In genomic region chr11:61361515-61362190, GRCm38 (mm10) we compare ENCODE assay signal across 37 mouse cellular contexts. TPM values are rescaled to one million over a fixed set of nuclear protein-coding genes. Genes with fewer than 3 reads are reported as not detected.
A peak's percentile ranks its signal among the peaks of the same experiment; 100 is the strongest.
DNase-seq lines count a peak whose midpoint lies in the region; ATAC-seq and TF ChIP-seq lines count a peak whose summit lies in the region.
"Had no signal": no experiment of that assay in that cellular context is flagged by ENCODE, and none has a peak within 500 bp of the region (broad histone marks: within the 10 kb centered on the region; RNA-seq: fewer than 3 reads in every experiment).

No protein-coding gene starts in this region.

- H3K27ac ChIP-seq in heart, embryonic 13.5 days (replicated peaks): peak overlapping the region; percentile 73
- no peak overlapping the region for H3K27ac ChIP-seq in ES-Bruce4 (ENCODE audit: insufficient read depth, low read length)
- peak overlapping the region; percentile 71 for H3K27ac ChIP-seq in ES-E14 (ENCODE audit: insufficient read depth, low read depth, low read length, poor library complexity, severe bottlenecking)
- peak overlapping the region; percentile 83 for H3K27ac ChIP-seq in heart, postnatal 0 days (ENCODE audit: low read depth)
- H3K27ac ChIP-seq: embryonic facial prominence, embryonic 10.5 days; embryonic facial prominence, embryonic 15.5 days; forebrain, embryonic 13.5 days; hindbrain, embryonic 13.5 days; kidney, embryonic 15.5 days; liver, embryonic 12.5 days; neural tube, embryonic 12.5 days; stomach, postnatal 0 days had no signal

- no peak overlapping the region for H3K4me3 ChIP-seq in heart, embryonic 13.5 days
- H3K4me3 ChIP-seq in ES-Bruce4 (ENCODE audit: low read depth, low read length) (0 out of 2 replicates have a peak overlapping the region, but pooled peaks have one; percentile 14), ES-E14 (ENCODE audit: insufficient read depth in 1 of 2, low read depth in 1 of 2, low read length in 2 of 2, poor library complexity in 1 of 2, severe bottlenecking in 1 of 2) (peak overlapping the region; percentile 55 to 65)
- H3K4me3 ChIP-seq in heart, postnatal 0 days (ENCODE audit: low read depth, low read length): no peak overlapping the region
- H3K4me3 ChIP-seq: embryonic facial prominence, embryonic 10.5 days; embryonic facial prominence, embryonic 15.5 days; forebrain, embryonic 13.5 days; hindbrain, embryonic 13.5 days; kidney, embryonic 15.5 days; liver, embryonic 12.5 days; myocyte; neural tube, embryonic 12.5 days had no signal

- DNase-seq in heart, adult 9 months (ENCODE audit: low spot score in 2 of 2): no peak
- DNase-seq in ES-E14 (ENCODE audit: low read depth, low spot score): peak; percentile 73
- DNase-seq in heart, postnatal 0 days (ENCODE audit: low spot score): peak; percentile 40
- DNase-seq in left cerebral cortex, postnatal 36 days (ENCODE audit: low spot score in 2 of 2): no peak
- DNase-seq: adrenal gland, adult 2 months; adrenal gland, postnatal 36 days; B cell, adult 2 months; cerebellum, adult 18-20 months; cerebellum, postnatal 14 days; gastrocnemius, postnatal 10 days; kidney, postnatal 36 days; left cerebral cortex, postnatal 4 days; liver, postnatal 0 days; lung, postnatal 36 days; right cerebral cortex, postnatal 4 days had no signal

- ATAC-seq in heart, embryonic 13.5 days (ENCODE audit: extremely low read depth, insufficient number of reproducible peaks, low FRiP score, low TSS enrichment): no peak
- ATAC-seq in heart, postnatal 0 days (ENCODE audit: insufficient read depth, low read depth): peak; percentile 54
- ATAC-seq in erythroid progenitor cell, adult 5-6 weeks (replicated peaks; ENCODE audit: low FRiP score, poor library complexity, severe bottlenecking): no peak
- ATAC-seq in granulocyte monocyte progenitor cell, adult 5-6 weeks (replicated peaks; ENCODE audit: poor library complexity, severe bottlenecking): no peak
- ATAC-seq: activated CD4-positive, CD25-positive, alpha-beta regulatory T cell, adult 4 months; forebrain, embryonic 13.5 days; intestine, postnatal 0 days; liver, embryonic 12.5 days; liver, postnatal 0 days; midbrain, embryonic 16.5 days had no signal

- H3K36me3 ChIP-seq in heart, embryonic 13.5 days: 0 out of 2 replicates have a peak, but pooled peaks cover 6% of the 10 kb centered on the region
- H3K36me3 ChIP-seq in ES-Bruce4 (ENCODE audit: control insufficient read depth, insufficient read depth, low read length, poor library complexity, severe bottlenecking) (no peaks in the 10 kb centered on the region), ES-E14 (ENCODE audit: control insufficient read depth, insufficient read depth, low read length, poor library complexity, severe bottlenecking) (peaks cover 2% of the 10 kb centered on the region; the same call in 1 of the 2 replicates)
- no peaks in the 10 kb centered on the region for H3K36me3 ChIP-seq in heart, postnatal 0 days (replicated peaks; ENCODE audit: control insufficient read depth, insufficient read depth, low read length)
- H3K36me3 ChIP-seq: embryonic facial prominence, embryonic 10.5 days; embryonic facial prominence, embryonic 15.5 days; hindbrain, embryonic 13.5 days; kidney, embryonic 15.5 days; liver, embryonic 12.5 days; neural tube, embryonic 12.5 days had no signal

- TF ChIP-seq EP300 in ES-Bruce4 (IDR thresholded peaks at IDR 0.05; ENCODE audit: insufficient read depth, low read depth, low read length): no peak
- no peak for TF ChIP-seq EP300 in heart, postnatal 0 days (IDR thresholded peaks at IDR 0.05; ENCODE audit: low read depth)

- no peaks in the 10 kb centered on the region for H3K9me3 ChIP-seq in heart, embryonic 13.5 days
- H3K9me3 ChIP-seq in ES-Bruce4 (replicated peaks; ENCODE audit: control insufficient read depth, insufficient read depth, low read length, poor library complexity, severe bottlenecking) (no peaks in the 10 kb centered on the region), ES-E14 (ENCODE audit: control insufficient read depth, insufficient read depth, low read depth, low read length) (no peaks in the 10 kb centered on the region)
- H3K9me3 ChIP-seq in heart, postnatal 0 days (replicated peaks; ENCODE audit: control insufficient read depth, low read length): no peaks in the 10 kb centered on the region
- H3K9me3 ChIP-seq: embryonic facial prominence, embryonic 10.5 days; embryonic facial prominence, embryonic 15.5 days; forebrain, embryonic 13.5 days; hindbrain, embryonic 13.5 days; kidney, embryonic 15.5 days; liver, embryonic 12.5 days; neural tube, embryonic 12.5 days had no signal

- no peak overlapping the region for H3K4me2 ChIP-seq in heart, embryonic 13.5 days
- H3K4me2 ChIP-seq in heart, postnatal 0 days (ENCODE audit: low read depth, low read length): no peak overlapping the region
- H3K4me2 ChIP-seq: embryonic facial prominence, embryonic 15.5 days; forebrain, embryonic 13.5 days; hindbrain, embryonic 13.5 days; kidney, embryonic 15.5 days; liver, embryonic 12.5 days; midbrain, embryonic 11.5 days; neural tube, embryonic 12.5 days had no signal

- H3K27me3 ChIP-seq in heart, embryonic 13.5 days (replicated peaks): no peaks in the 10 kb centered on the region
- H3K27me3 ChIP-seq in ES-Bruce4 (ENCODE audit: control insufficient read depth, insufficient read depth, low read length, poor library complexity, severe bottlenecking): no peaks in the 10 kb centered on the region; the same call in 1 of the 2 replicates
- no peaks in the 10 kb centered on the region for H3K27me3 ChIP-seq in heart, postnatal 0 days (ENCODE audit: control insufficient read depth, insufficient read depth, low read length)
- H3K27me3 ChIP-seq: embryonic facial prominence, embryonic 15.5 days; forebrain, embryonic 13.5 days; hindbrain, embryonic 13.5 days; kidney, embryonic 15.5 days; neural tube, embryonic 12.5 days had no signal

- in situ Hi-C loops in ES-E14 (cut with MboI; ENCODE audit: low sequenced_read_pairs in 2 of 2, unreplicated experiment in 2 of 2): no loop called here

- intact Hi-C loops in left cerebral cortex, postnatal 36 days (cut with DNase I): no loop called here

- no peak overlapping the region for H3K9ac ChIP-seq in heart, embryonic 13.5 days
- H3K9ac ChIP-seq in ES-Bruce4 (ENCODE audit: low read depth, poor library complexity, severe bottlenecking): no peak overlapping the region
- peak overlapping the region; percentile 66 for H3K9ac ChIP-seq in ES-E14 (ENCODE audit: insufficient read depth, low read depth, low read length, poor library complexity, severe bottlenecking)
- no peak overlapping the region for H3K9ac ChIP-seq in heart, postnatal 0 days (replicated peaks; ENCODE audit: low read depth, low read length)
- H3K9ac ChIP-seq: embryonic facial prominence, embryonic 15.5 days; forebrain, embryonic 13.5 days; hindbrain, embryonic 13.5 days; kidney, embryonic 15.5 days; liver, embryonic 12.5 days; liver, postnatal 0 days; neural tube, embryonic 12.5 days had no signal

- peaks cover 29% of the 10 kb centered on the region for H3K4me1 ChIP-seq in heart, embryonic 13.5 days
- H3K4me1 ChIP-seq in ES-Bruce4 (ENCODE audit: control insufficient read depth, insufficient read depth, low read length) (peaks cover 5% of the 10 kb centered on the region), ES-E14 (ENCODE audit: control insufficient read depth in 2 of 2, insufficient read depth in 2 of 2, low read length in 2 of 2, poor library complexity in 1 of 2) (peaks cover 8 to 12% of the 10 kb centered on the region in 2 experiments; a peak in 3 of 4 replicates)
- peaks cover 23% of the 10 kb centered on the region for H3K4me1 ChIP-seq in heart, postnatal 0 days (ENCODE audit: control insufficient read depth, insufficient read depth)
- H3K4me1 ChIP-seq: embryonic facial prominence, embryonic 10.5 days; embryonic facial prominence, embryonic 15.5 days; forebrain, embryonic 13.5 days; hindbrain, embryonic 13.5 days; neural tube, embryonic 12.5 days had no signal

- no peak for TF ChIP-seq CTCF in ES-Bruce4 (IDR thresholded peaks at IDR 0.05; ENCODE audit: low read depth, low read length)
- no peak for TF ChIP-seq CTCF in heart, postnatal 0 days (IDR thresholded peaks at IDR 0.05; ENCODE audit: low read depth)

- 63% methylated on average over 11 of the region's 11 CpGs for WGBS in heart, embryonic 13.5 days
- WGBS in heart, postnatal 0 days: 46% methylated on average over 11 of the region's 11 CpGs

- TF ChIP-seq POLR2A in ES-Bruce4 (IDR thresholded peaks at IDR 0.05; ENCODE audit: insufficient read depth, low read length): no peak

TF ChIP-seq in ES-E14, 5 proteins besides CTCF, POLR2A, EP300 and RAD21 (continues in another document):
- TF ChIP-seq ZNF384 (IDR thresholded peaks at IDR 0.05; ENCODE audit: low read depth, low read length) (no peak), HCFC1 (IDR thresholded peaks at IDR 0.05; ENCODE audit: borderline replicate concordance, insufficient read depth, low read length) (no peak), CHD2 (IDR thresholded peaks at IDR 0.05; ENCODE audit: low read depth, low read length) (no peak)

RNA-seq across cellular contexts. Expression of gene Slc47a1, which starts 16.5 kb away (rescaled TPM):
- polyA plus RNA-seq in heart, embryonic 13.5 days (2015; fragmentation: Nextera tagmentation; extraction: Ambion mirVana): 24.6 and 28.9 TPM in 2 replicates
- polyA plus RNA-seq in ES-Bruce4 (2011; ENCODE audit: insufficient read depth, insufficient read length, low read depth, missing spikeins): 0.43 TPM in 1 of 2 replicates, not detected in the other
- 31.6 and 32.2 TPM in 2 replicates for total RNA-seq in ES-E14 (2012; rRNA removed)
- 34.7 and 49.4 TPM in 2 replicates for total RNA-seq in heart, postnatal 0 days (2014; rRNA removed; ENCODE audit: low replicate concordance)
- polyA plus RNA-seq in heart, postnatal 0 days (2015; fragmentation: Nextera tagmentation; extraction: Ambion mirVana): 31.2 and 31.5 TPM in 2 replicates
- not detected in 2 replicates for total RNA-seq in erythroid progenitor cell, adult 5-6 weeks (2015; ENCODE audit: low replicate concordance)
- total RNA-seq in erythroid progenitor cell, adult 5-6 weeks (2017; ENCODE audit: low replicate concordance): not detected in 2 replicates
- 1 to 10 TPM in 1 of 2 experiments, under 1 TPM in 1; 0.99 to 1.9 TPM for total RNA-seq in left cerebral cortex, postnatal 36 days (2021)
- not detected in 2 replicates for total RNA-seq in granulocyte monocyte progenitor cell, adult 5-6 weeks (2014; fragmentation: Nextera tagmentation)
- total RNA-seq in granulocyte monocyte progenitor cell, adult 5-6 weeks (2017): not detected in 2 replicates
- total RNA-seq: megakaryocyte, adult 5-6 weeks had no signal
- polyA plus RNA-seq: activated CD4-positive, CD25-positive, alpha-beta regulatory T cell, adult 4 months; forebrain, embryonic 13.5 days had no signal

RNA-seq across cellular contexts. Expression of gene Slc47a2, which starts 19.0 kb away (rescaled TPM):
- 0.06 TPM in 1 of 2 replicates, not detected in the other for polyA plus RNA-seq in heart, embryonic 13.5 days (2015; fragmentation: Nextera tagmentation; extraction: Ambion mirVana)
- polyA plus RNA-seq in ES-Bruce4 (2011; ENCODE audit: insufficient read depth, insufficient read length, low read depth, missing spikeins): not detected in 2 replicates
- 4.1 and 5.9 TPM in 2 replicates for total RNA-seq in ES-E14 (2012; rRNA removed)
- not detected in 2 replicates for total RNA-seq in heart, postnatal 0 days (2014; rRNA removed; ENCODE audit: low replicate concordance)
- 0.04 and 0.14 TPM in 2 replicates for polyA plus RNA-seq in heart, postnatal 0 days (2015; fragmentation: Nextera tagmentation; extraction: Ambion mirVana)
- not detected in 2 replicates for total RNA-seq in erythroid progenitor cell, adult 5-6 weeks (2015; ENCODE audit: low replicate concordance)
- total RNA-seq in erythroid progenitor cell, adult 5-6 weeks (2017; ENCODE audit: low replicate concordance): not detected in 2 replicates
- not detected for total RNA-seq in left cerebral cortex, postnatal 36 days (2021)
- total RNA-seq in granulocyte monocyte progenitor cell, adult 5-6 weeks (2014; fragmentation: Nextera tagmentation): not detected in 2 replicates
- total RNA-seq in granulocyte monocyte progenitor cell, adult 5-6 weeks (2017): not detected in 2 replicates
- total RNA-seq: adrenal gland, adult 2 months; adrenal gland, postnatal 36 days; gastrocnemius, postnatal 10 days; heart, adult 18-20 months; layer of hippocampus, postnatal 25 days; megakaryocyte, adult 5-6 weeks had no signal
- polyA plus RNA-seq: activated CD4-positive, CD25-positive, alpha-beta regulatory T cell, adult 4 months; brain, embryonic 14.5 days; embryonic facial prominence, embryonic 10.5 days; forebrain, embryonic 13.5 days; intestine, postnatal 0 days; kidney, embryonic 15.5 days; liver, embryonic 12.5 days; liver, postnatal 0 days; midbrain, embryonic 11.5 days; midbrain, embryonic 16.5 days; neural tube, embryonic 12.5 days; spleen, adult 2 months had no signal

Comparison
In these comparisons a context has a peak if more than half of its experiments do, and no peak if none do; other contexts are left out.
1. DNase-seq: peak in ES-E14 (single experiment) and heart, postnatal 0 days (single experiment); none in heart, adult 9 months (0 of 2) and left cerebral cortex, postnatal 36 days (0 of 2).
2. H3K4me3 ChIP-seq: peak in ES-Bruce4 (single experiment) and ES-E14 (2 of 2); none in heart, embryonic 13.5 days (single experiment) and heart, postnatal 0 days (single experiment).
3. RNA of gene Slc47a1, which starts 16.5 kb away (total RNA-seq): 34.7 to 49.4 TPM in heart, postnatal 0 days and 31.6 to 32.2 TPM in ES-E14; 0.99 to 1.9 TPM in left cerebral cortex, postnatal 36 days, not detected in erythroid progenitor cell, adult 5-6 weeks and not detected in granulocyte monocyte progenitor cell, adult 5-6 weeks; every median in the first group is over 10 times any median in the second.